Mouse (Mus musculus) right cerebral cortex, adult 18-20 months (tissue): Measurements from ENCODE around the gene Erf.

Source experiments
- DNase-seq: peaks from one replicate; pipeline ENCODE4 v3.0.0; 2022; ENCODE audit warnings: mixed read lengths

The Erf gene

GRCm38 (mm10) chr7:25205355-25206093 is 45.0 kb downstream of the Erf start:
- no peak for DNase-seq

GRCm38 (mm10) chr7:25203624-25204023 is 46.9 kb downstream of the Erf start:
- DNase-seq, result no peak

- no peak for DNase-seq
Measured at GRCm38 (mm10) chr7:25197384-25198018, 53.1 kb downstream of the Erf start.

- no peak for DNase-seq
Measured at GRCm38 (mm10) chr7:25196107-25196506, 54.5 kb downstream of the Erf start.

GRCm38 (mm10) chr7:25195148-25195547 is 55.4 kb downstream of the Erf start:
- DNase-seq, result no peak
